Comparison of ENCODE assay signal across 8 mouse cellular contexts in genomic region chr7:97297466-97297865, GRCm38 (mm10). TPM values are rescaled to one million over a fixed set of nuclear protein-coding genes. Genes with fewer than 3 reads are reported as not detected.
A peak's percentile ranks its signal among the peaks of the same experiment; 100 is the strongest.
DNase-seq lines count a peak whose midpoint lies in the region; ATAC-seq and TF ChIP-seq lines count a peak whose summit lies in the region.

No protein-coding gene starts in this region.

- no peak overlapping the region for H3K4me2 ChIP-seq in liver, embryonic 11.5 days
- no peak overlapping the region for H3K4me2 ChIP-seq in neural tube, embryonic 11.5 days (ENCODE audit: low read depth)

- H3K9me3 ChIP-seq in ES-E14 (ENCODE audit: control insufficient read depth, insufficient read depth, low read depth, low read length) = no peaks in the 10 kb centered on the region
- H3K9me3 ChIP-seq in liver, embryonic 11.5 days (ENCODE audit: control insufficient read depth, low read length) = no peaks in the 10 kb centered on the region
- no peaks in the 10 kb centered on the region for H3K9me3 ChIP-seq in neural tube, embryonic 11.5 days (ENCODE audit: control insufficient read depth, low read length)

- H3K9ac ChIP-seq in ES-E14 (ENCODE audit: insufficient read depth, low read depth, low read length, poor library complexity, severe bottlenecking) = no peak overlapping the region
- no peak overlapping the region for H3K9ac ChIP-seq in liver, embryonic 11.5 days (ENCODE audit: low read depth, low read length)
- no peak overlapping the region for H3K9ac ChIP-seq in neural tube, embryonic 11.5 days (ENCODE audit: low read length)

- TF ChIP-seq CTCF in cerebellum, adult 2 months (IDR thresholded peaks at IDR 0.05; ENCODE audit: borderline replicate concordance, insufficient read depth, low read depth, low read length) = peak; percentile 63

- ATAC-seq in liver, embryonic 11.5 days (replicated peaks; ENCODE audit: low FRiP score) = no peak
- ATAC-seq in neural tube, embryonic 11.5 days (ENCODE audit: insufficient read depth, low FRiP score, low TSS enrichment) = peak; percentile 38; the same call in 1 of the 2 replicates

- H3K4me3 ChIP-seq in ES-E14 (ENCODE audit: insufficient read depth in 1 of 2, low read depth in 1 of 2, low read length in 2 of 2, poor library complexity in 1 of 2, severe bottlenecking in 1 of 2) = no peak overlapping the region
- no peak overlapping the region for H3K4me3 ChIP-seq in cerebellum, adult 2 months (replicated peaks; ENCODE audit: insufficient read depth, low read depth, low read length)
- no peak overlapping the region for H3K4me3 ChIP-seq in liver, embryonic 11.5 days (ENCODE audit: low read depth, low read length)
- H3K4me3 ChIP-seq in neural tube, embryonic 11.5 days (ENCODE audit: low read depth, low read length) = no peak overlapping the region

- no peaks in the 10 kb centered on the region for H3K27me3 ChIP-seq in cerebellum, adult 2 months (ENCODE audit: control insufficient read depth, insufficient read depth, low read length)
- H3K27me3 ChIP-seq in liver, embryonic 11.5 days (replicated peaks; ENCODE audit: control insufficient read depth, insufficient read depth, low read length) = no peaks in the 10 kb centered on the region
- H3K27me3 ChIP-seq in neural tube, embryonic 11.5 days (ENCODE audit: control insufficient read depth, insufficient read depth, low read length) = no peaks in the 10 kb centered on the region

- WGBS in cerebellum, adult 2 months = 2% methylated on average over 2 of the region's 2 CpGs
- 4% methylated on average over 2 of the region's 2 CpGs for WGBS in liver, embryonic 11.5 days
- WGBS in neural tube, embryonic 11.5 days = 0% methylated on average over 2 of the region's 2 CpGs

- H3K36me3 ChIP-seq in ES-E14 (ENCODE audit: control insufficient read depth, insufficient read depth, low read length, poor library complexity, severe bottlenecking) = no peaks in the 10 kb centered on the region
- H3K36me3 ChIP-seq in liver, embryonic 11.5 days (ENCODE audit: control insufficient read depth, insufficient read depth, low read length) = no peaks in the 10 kb centered on the region
- H3K36me3 ChIP-seq in neural tube, embryonic 11.5 days (ENCODE audit: control insufficient read depth, insufficient read depth, low read length) = no peaks in the 10 kb centered on the region; the same call in 1 of the 2 replicates

- TF ChIP-seq POLR2A in cerebellum, adult 2 months (IDR thresholded peaks at IDR 0.05; ENCODE audit: borderline replicate concordance, insufficient read depth, low read length) = no peak

- H3K27ac ChIP-seq in ES-E14 (ENCODE audit: insufficient read depth, low read depth, low read length, poor library complexity, severe bottlenecking) = no peak overlapping the region
- no peak overlapping the region for H3K27ac ChIP-seq in cerebellum, adult 2 months (ENCODE audit: insufficient read depth, low read length)
- no peak overlapping the region for H3K27ac ChIP-seq in liver, embryonic 11.5 days (ENCODE audit: low read depth, low read length)
- H3K27ac ChIP-seq in neural tube, embryonic 11.5 days (ENCODE audit: low read depth, low read length) = no peak overlapping the region

- no peaks in the 10 kb centered on the region for H3K4me1 ChIP-seq in ES-E14 (ENCODE audit: control insufficient read depth in 2 of 2, insufficient read depth in 2 of 2, low read length in 2 of 2, poor library complexity in 1 of 2)
- H3K4me1 ChIP-seq in cerebellum, adult 2 months (ENCODE audit: control insufficient read depth, insufficient read depth, low read length) = no peaks in the 10 kb centered on the region
- no peaks in the 10 kb centered on the region for H3K4me1 ChIP-seq in liver, embryonic 11.5 days (replicated peaks; ENCODE audit: control insufficient read depth, insufficient read depth, low read length)
- no peaks in the 10 kb centered on the region for H3K4me1 ChIP-seq in neural tube, embryonic 11.5 days (ENCODE audit: control insufficient read depth, insufficient read depth, low read length)

- in situ Hi-C loops in ES-E14 (cut with MboI; ENCODE audit: low sequenced_read_pairs in 2 of 2, unreplicated experiment in 2 of 2) = no loop called here

- DNase-seq in A20 (ENCODE audit: low read depth, low spot score) = peak; percentile 67
- peak; percentile 46 for DNase-seq in ES-E14 (ENCODE audit: low read depth, low spot score)
- DNase-seq in cerebellum, adult 2 months = peak; percentile 47 to 57
- DNase-seq in forelimb bud, embryonic 11.5 days (ENCODE audit: low read depth, low spot score) = peak; percentile 70
- DNase-seq in kidney, adult 9 months = peak; percentile 73
- peak; percentile 40 for DNase-seq in liver, embryonic 11.5 days (ENCODE audit: low spot score)
- DNase-seq in neural tube, embryonic 11.5 days (ENCODE audit: low spot score) = peak; percentile 55
- DNase-seq in thymus, postnatal 36 days = peak; percentile 18 to 35

TF ChIP-seq in ES-E14, 5 proteins besides CTCF, POLR2A, EP300 and RAD21:
- TF ChIP-seq HCFC1 (IDR thresholded peaks at IDR 0.05; ENCODE audit: borderline replicate concordance, insufficient read depth, low read length) = no peak
- TF ChIP-seq ZC3H11A (IDR thresholded peaks at IDR 0.05; ENCODE audit: borderline replicate concordance, low read depth, low read length) = peak; percentile 73
- no peak for TF ChIP-seq ZNF384 (IDR thresholded peaks at IDR 0.05; ENCODE audit: low read depth, low read length)
- no peak for TF ChIP-seq MAFK (IDR thresholded peaks at IDR 0.05; ENCODE audit: insufficient read depth, low read depth, low read length)
- TF ChIP-seq CHD2 (IDR thresholded peaks at IDR 0.05; ENCODE audit: low read depth, low read length) = no peak

RNA-seq across cellular contexts. Expression of gene Usp35, which starts 34.4 kb away (rescaled TPM):
- 5.8 and 10.3 TPM in 2 replicates for total RNA-seq in ES-E14 (2012; rRNA removed)
- 19.1 and 21.7 TPM in 2 replicates for polyA plus RNA-seq in cerebellum, adult 2 months (2012; rRNA removed)
- 0.86 and 0.92 TPM in 2 replicates for polyA plus RNA-seq in liver, embryonic 11.5 days (2014; fragmentation: Nextera tagmentation; extraction: Ambion mirVana)
- 2.8 and 3.3 TPM in 2 replicates for polyA plus RNA-seq in neural tube, embryonic 11.5 days (2014; fragmentation: Nextera tagmentation; extraction: Ambion mirVana)

RNA-seq across cellular contexts. Expression of gene Kctd21, which starts 34.7 kb away (rescaled TPM):
- 1.2 and 1.4 TPM in 2 replicates for total RNA-seq in ES-E14 (2012; rRNA removed)
- 18.4 and 18.9 TPM in 2 replicates for polyA plus RNA-seq in cerebellum, adult 2 months (2012; rRNA removed)
- 2.2 and 2.6 TPM in 2 replicates for polyA plus RNA-seq in liver, embryonic 11.5 days (2014; fragmentation: Nextera tagmentation; extraction: Ambion mirVana)
- polyA plus RNA-seq in neural tube, embryonic 11.5 days (2014; fragmentation: Nextera tagmentation; extraction: Ambion mirVana) = 6.1 and 6.6 TPM in 2 replicates
